Mouse (Mus musculus) frontal cortex, postnatal 25 days (tissue): ENCODE data around the gene Tmem108.

Experiments used
- DNase-seq, 2 experiments: peaks; one replicate each; pipeline ENCODE4 v3.0.0; 2022; ENCODE audit warnings: low spot score in 2 of 2

Gene Tmem108

GRCm38 (mm10) chr9:103636847-103637246 is 124.8 kb downstream of the Tmem108 start:
- DNase-seq, result no peak

DNA sequence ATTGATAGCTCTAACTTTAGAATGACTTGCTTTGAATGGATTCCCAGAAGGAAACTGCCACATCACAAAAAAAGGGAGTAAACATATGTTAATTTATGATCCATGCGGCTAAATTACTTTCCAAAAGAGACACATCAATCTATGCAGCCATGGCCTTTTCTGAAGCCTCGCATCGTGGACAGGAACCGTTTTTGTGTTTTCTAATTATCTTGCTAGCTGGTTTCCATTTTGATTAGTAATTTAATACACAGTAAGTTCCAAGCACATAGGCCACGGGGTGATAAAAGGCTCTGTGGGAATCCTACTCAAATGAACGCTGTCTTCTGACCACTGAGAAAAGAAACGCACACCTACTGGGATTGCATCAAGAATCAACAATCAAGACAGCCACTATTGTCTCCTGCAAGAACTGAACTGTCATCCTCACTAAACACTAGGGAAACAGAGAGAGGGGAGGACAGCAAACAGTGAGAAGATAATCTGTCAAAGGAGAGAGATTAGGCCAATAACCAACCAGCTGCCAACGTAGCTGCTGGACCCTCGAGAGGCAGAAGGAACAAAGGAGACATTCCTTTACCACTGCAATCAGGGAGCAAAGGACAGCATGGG is 132.7 kb downstream of the Tmem108 start:
- DNase-seq, result no peak

- no peak for DNase-seq
Observed at GRCm38 (mm10) chr9:103627404-103627900, 134.2 kb downstream of the Tmem108 start.

DNA sequence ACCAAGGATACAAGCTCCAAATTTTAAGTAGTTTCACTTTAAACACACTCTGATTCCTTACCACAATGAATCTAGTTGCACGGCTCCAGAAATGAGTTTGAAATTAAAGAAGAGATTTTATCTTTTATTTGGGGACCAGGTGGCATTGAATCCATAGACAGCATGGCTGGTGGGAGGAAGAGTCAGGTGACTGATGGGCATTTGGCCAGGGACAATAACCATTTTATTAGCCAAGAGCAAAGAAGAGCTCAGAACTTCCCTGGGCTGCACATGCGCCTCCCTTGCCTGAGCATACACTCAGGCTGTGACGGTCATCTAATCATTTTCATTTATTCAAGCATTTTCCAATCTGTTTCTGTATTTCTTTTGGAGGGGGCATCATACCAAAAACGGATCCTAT is 135.5 kb downstream of the Tmem108 start:
- no peak for DNase-seq

GRCm38 (mm10) chr9:103624649-103625048 is 137.0 kb downstream of the Tmem108 start:
- DNase-seq, result peak; percentile 23 to 63

- DNase-seq, result peak; percentile 17 to 45
Observed at GRCm38 (mm10) chr9:103623560-103624316, 137.9 kb downstream of the Tmem108 start.

GRCm38 (mm10) chr9:103622988-103623387 is 138.6 kb downstream of the Tmem108 start:
- no peak for DNase-seq

GRCm38 (mm10) chr9:103621870-103622269 is 139.8 kb downstream of the Tmem108 start:
- DNase-seq, result no peak

- no peak for DNase-seq
Observed at GRCm38 (mm10) chr9:103620517-103621212, 141.0 kb downstream of the Tmem108 start.

GRCm38 (mm10) chr9:103614260-103614659 is 147.4 kb downstream of the Tmem108 start:
- no peak for DNase-seq

- no peak for DNase-seq
Observed at GRCm38 (mm10) chr9:103608161-103609058, 153.2 kb downstream of the Tmem108 start.

- no peak for DNase-seq
Observed at GRCm38 (mm10) chr9:103606056-103606455, 155.6 kb downstream of the Tmem108 start.

GRCm38 (mm10) chr9:103603792-103604191 is 157.8 kb downstream of the Tmem108 start:
- no peak for DNase-seq

- no peak for DNase-seq
Observed at GRCm38 (mm10) chr9:103601878-103602277, 159.8 kb downstream of the Tmem108 start.

GRCm38 (mm10) chr9:103600834-103601233 is 160.8 kb downstream of the Tmem108 start:
- DNase-seq, result no peak

DNA sequence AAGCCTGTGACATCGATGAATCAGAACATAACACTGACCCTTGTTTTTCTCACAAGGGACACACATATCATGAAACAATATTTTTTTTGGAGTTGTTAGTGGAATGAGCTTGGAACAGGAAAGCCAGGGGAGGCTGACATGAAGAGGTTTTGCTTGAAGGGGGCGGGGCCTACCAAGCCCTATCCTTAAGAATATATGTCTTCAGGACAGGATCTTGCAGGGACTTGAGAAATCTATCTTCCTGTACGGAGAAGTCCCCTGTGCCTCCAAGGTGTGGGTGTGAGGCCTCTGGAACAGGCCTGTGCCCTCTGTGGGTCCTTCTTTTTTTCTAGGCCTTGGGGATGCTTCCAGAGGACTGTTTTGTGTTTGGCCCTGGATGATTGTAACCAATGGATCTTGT is 161.7 kb downstream of the Tmem108 start:
- no peak for DNase-seq

DNA sequence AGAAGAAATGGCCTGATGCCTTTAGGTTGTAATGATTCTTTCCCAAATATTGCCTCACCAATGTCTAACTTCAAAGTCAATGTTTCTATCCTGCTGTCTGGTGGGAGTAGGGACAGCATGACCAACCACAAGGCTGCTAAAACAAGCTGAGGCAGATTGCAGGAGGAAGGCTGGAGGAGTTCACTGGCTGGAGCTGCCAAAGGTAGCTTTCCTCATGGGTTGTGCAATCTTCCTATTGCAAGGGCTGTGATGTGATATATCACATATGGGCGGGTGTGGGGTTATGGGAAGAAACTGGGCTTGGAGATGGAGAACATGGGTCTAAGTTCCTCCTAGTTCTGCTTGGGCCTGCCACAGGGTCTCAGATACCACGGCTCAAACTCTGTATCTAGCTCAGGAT is 163.8 kb downstream of the Tmem108 start:
- peak in 1 of 2 experiments; percentile 20 for DNase-seq

DNA sequence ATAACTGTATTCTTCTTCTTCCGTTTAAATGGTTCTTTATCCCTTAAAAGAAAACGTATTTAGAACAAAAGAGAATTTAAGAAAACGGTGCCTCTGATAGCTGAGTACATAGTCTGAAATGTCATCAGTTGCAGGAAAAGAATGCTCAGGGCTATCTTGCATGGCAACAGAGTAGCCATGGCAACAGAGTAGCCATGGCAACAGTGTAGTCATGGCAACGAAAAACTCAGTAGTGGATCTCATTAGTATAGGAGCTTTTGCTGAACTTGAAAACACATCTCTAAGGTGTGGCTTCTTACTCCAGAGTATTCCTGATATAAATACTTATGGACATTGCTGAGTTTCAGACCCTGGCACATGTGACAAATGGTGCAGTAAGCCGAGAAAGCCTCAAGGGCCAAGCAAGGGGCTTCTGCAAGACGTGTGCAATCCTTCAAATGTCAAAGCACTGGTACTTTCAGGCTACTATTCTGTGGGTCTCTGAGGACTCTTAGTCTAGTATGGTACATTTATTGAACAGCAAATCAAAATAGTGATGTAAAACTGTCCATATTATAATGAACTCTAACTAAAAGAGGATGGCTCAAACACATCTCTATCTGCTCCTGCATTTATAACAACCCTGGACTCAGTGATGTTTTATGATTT is 166.3 kb downstream of the Tmem108 start:
- peak in 1 of 2 experiments; percentile 46 for DNase-seq

DNA sequence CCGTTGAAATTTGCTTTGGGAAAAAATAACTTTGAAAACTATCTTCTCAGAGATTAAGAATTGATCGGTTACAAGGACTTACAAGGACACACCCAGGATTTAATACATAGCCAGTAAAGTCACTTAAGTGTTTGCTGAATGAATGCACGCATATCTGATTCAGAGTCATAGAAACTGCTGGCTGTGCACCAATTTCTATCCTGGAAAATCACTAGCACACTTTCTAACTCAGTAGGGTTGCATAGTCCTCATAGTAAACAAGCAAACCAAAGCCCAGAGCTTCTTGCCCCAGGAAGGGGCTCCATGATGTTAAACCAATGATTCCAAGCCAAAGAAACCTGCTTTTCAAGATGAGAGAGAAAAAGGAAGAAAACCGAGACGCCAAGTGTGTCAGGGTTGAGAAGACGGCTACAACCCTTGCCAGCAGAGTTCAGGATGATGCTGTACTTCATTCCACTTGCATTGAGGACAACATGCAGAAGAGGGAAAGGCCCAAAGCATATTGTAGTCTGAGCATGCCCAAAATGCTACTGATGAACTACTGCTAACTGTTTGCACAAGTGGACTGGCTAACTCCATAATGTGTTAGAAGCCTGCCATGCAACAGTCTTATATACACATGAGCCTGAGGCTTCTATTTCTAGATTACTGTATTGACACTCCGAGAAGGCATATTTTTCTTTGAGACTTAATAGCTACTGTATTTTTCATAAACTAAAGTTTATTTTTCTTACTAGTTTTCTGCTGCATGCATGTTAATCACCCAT is 167.0 kb downstream of the Tmem108 start:
- no peak for DNase-seq

DNA sequence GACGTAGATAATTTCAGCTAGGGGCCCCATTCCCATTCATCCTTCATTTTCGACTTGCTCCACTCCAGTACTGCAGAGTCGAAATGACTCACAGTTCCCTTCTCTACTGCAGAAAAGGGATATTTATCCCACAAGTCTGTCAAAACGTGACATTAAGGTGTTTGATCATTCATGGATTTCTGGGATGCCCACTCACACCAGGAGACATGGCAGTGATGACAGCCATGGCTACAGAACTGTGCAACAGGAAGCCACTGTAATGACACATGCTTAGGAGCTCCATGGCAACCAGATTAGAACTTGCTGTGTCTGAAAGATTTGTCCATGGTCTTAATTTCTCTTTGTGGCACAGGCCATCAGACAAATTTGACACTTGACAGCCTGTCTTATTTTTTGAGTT is 168.6 kb downstream of the Tmem108 start:
- no peak for DNase-seq
